Mouse (Mus musculus) layer of hippocampus, adult 11-12 months (tissue): ENCODE measurements around the gene Sh3kbp1.
"Not testable (repeated sequence)": the region's sequence is repeated elsewhere in the genome, so short reads cannot be mapped to it uniquely, and the experiment has no call there.

Experiments
- DNase-seq: peaks from one replicate; pipeline ENCODE4 v3.0.0; 2022; ENCODE audit warnings: low spot score

Gene Sh3kbp1

GRCm38 (mm10) chrX:159626907-159627587 lies at the start of gene Sh3kbp1:
Sh3kbp1 (plus strand) TSS chrX:159627272.
- peak; percentile 43 for DNase-seq

DNA sequence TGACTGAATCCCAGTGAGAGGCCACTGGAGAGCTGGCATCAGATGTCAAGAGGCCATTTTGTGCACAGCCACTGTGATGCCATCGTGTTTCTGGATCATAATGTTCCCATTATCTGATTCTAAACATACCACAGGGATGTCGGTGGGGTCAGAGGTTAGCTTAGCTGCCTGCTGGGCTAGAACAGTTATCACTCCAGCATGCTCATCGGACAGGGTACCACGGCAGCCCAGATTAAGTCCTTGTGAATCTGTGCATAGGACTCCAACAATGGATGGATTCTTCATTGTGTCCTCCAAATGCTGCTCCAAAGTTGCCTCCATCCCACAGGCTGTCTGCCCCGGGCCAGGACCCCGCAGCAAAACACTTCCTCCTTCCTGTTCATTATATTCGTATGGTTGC lies 42.3 kb upstream of the Sh3kbp1 start:
- not testable (repeated sequence) for DNase-seq

- DNase-seq: no peak
Measured at GRCm38 (mm10) chrX:159591633-159592032, 35.4 kb upstream of the Sh3kbp1 start.

DNA sequence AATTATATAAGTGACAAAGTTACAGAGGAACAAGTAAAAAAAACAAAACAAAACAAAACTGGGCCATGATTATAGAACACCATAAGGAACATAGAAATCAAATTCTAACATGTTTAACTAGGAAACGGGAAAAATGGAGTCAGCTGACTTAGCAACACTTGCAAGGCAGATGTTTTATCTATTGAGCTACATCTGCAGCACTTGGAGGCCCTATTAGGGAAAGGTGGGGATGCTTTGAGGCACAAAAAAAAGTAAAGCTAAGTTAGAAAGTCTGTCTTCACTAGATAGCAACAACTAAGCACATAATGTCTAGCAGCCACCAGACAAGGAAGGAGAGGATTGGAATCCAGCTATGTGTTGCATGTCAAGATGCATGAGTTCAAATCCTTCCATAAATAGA lies 29.6 kb upstream of the Sh3kbp1 start:
- DNase-seq: no peak

DNA sequence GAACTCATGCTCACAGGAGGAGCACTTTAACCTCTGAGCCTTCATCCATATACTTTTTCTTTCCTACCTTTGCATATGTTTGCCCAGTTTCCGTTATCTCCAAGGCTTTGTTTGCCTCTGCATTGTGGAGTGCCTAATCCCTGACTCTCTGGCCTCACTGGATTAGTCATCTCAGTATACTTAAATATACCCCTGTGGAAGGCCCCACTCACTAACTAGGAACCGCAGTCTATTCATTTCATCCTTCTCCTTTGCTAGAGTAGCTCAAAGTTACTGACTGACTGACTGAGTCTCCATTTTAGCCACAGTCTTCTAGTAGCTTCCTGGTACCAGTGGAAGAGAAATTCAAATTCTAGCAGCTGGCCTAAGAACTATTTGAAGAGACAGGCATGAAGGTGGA lies 22.2 kb upstream of the Sh3kbp1 start:
- DNase-seq: no peak

DNA sequence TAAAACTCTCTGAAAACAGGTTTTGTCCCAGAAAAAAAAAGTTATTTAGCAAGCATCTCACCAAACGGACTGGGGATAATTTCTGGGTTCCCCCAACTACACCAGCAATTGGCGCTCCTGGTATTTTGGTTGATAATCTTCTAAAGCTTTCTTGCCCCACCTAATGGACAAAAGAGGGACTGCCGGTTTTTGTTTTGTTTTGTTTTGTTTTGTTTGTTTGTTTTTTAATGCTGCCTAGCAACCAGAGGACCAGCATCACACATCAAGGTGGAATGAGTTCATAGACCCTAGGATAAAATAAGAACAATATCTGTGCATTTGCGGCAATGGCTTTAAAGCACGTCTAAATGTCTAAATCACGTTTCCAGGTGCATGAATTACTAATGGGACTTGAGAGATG lies 20.1 kb upstream of the Sh3kbp1 start:
- peak; percentile 16 for DNase-seq

DNA sequence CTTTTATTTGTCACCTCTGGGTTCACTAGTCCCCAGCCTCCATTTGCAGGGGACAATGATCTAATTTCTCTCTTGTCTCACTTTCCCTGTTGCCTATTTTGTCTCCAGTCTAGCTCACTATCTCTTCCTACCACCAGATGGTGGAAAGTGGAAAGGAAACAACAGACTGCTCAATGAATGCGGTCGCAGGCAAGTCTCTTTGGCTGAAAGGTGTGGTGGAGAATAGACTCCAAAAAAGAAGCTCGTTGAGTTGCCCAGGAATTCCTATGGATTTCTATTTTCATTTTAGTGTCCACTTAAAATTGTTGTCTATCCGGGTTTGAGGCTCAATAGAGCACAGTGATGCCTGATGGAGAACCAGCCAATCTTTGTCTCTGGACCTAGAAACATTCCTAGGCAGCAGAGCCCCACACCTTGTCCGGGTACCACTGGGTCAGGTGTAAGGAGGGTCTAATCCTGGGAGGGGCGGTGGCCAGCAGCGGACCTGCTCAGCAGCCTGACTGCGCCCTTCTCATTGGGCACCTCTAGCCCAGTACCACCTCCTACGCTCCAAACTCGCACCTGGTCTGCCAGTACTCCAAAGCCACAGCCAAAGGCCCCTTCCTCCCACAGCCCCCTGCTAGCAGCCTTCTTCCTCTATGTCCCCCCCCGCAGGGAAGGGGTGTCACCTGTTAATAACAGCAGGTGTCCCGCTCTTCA lies 715 bp upstream of the Sh3kbp1 start:
- DNase-seq: peak; percentile 40

DNA sequence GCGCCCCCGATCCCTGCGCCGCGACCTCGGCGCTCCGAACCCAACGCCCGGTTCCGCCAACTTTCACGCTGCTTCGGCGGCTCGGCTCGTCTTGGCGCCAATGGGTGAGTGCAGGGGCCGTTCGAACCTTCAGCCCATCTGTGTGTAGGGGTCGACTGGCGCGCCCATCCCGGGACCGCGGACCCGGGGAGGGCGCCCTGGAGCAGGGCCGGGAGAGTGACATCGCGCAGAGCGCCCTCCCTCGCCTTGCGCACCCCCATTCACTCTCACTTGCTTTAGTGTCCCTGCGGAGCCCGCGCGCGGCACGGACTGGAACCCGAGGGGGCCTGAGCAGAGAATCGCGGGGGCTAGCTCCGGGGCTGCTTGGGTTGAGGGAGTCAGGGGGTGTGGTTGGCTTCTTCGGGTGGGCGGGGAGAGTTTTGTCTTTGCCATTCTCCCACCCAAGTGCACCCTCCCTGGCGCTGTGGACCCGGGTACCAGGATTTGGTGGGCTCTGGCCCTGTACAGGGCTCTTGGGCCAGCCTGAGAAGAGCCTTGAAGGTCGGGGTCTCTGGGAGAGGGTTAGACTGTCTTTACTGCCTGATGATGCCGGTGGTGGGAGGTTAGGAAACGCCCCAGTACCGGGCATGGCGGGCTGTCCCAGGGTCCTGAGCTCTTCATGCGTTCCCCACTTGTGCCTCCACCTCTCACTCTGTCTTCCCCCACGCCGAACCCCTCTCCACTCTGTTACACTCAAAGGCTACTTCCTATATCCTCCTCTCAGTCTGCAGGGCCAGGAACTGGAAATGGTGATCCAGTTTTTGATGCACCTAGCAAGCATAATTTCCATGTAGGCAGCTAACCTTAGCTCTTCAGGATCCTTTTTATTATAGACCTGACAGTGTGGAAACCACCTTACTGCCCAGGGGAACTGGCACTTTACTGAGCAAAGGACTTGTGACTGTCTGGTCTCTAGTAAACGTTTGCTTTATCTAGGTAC lies 805 bp downstream of the Sh3kbp1 start:
- peak; percentile 10 for DNase-seq

- DNase-seq: no peak
Measured at GRCm38 (mm10) chrX:159628629-159629028, 1.6 kb downstream of the Sh3kbp1 start.

DNA sequence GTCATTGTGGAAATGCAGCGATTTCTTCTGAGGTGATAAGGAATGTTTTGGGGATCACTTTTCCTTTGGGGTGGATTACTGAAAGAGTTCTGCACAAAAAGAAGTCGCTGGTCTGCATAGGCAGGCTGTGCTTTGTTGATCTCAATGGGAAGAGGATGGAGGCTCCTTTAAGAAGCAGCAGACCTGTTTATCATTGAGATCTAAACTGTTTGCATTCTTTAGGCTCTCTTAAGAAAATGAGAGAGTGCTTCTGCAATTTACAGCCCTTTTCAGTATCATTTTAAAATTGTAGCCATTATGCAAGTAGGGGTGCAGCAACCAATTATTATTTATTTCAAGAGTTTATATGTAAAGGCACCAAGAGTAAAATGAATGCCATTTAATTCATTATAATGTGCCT lies 2.1 kb downstream of the Sh3kbp1 start:
- DNase-seq: no peak

- DNase-seq: no peak
Measured at GRCm38 (mm10) chrX:159638500-159639227, 11.6 kb downstream of the Sh3kbp1 start.

GRCm38 (mm10) chrX:159639991-159640390 lies 12.9 kb downstream of the Sh3kbp1 start:
- no peak for DNase-seq

GRCm38 (mm10) chrX:159645314-159645713 lies 18.2 kb downstream of the Sh3kbp1 start:
- DNase-seq: no peak

DNA sequence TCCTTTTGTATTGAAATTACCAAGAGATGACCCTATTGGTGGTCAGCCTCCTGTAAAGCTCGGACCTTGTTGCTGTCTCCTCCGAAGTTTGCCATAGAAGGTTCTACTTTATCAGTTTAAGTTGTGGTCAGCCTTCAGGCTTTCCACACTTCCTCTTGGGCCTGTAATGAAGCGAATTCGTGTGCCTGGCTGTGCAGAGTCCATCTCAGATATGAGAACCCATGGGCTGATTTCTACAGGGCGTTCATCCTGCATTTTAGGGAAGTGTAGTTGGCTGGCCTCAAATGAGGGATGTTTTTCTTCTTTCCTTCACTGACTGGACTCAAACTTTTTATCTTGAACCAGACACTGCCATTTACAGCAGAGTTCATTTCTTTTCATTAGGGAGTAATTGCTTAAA lies 20.5 kb downstream of the Sh3kbp1 start:
- no peak for DNase-seq

- DNase-seq: no peak
Measured at GRCm38 (mm10) chrX:159648598-159648997, 21.5 kb downstream of the Sh3kbp1 start.

- DNase-seq: no peak
Measured at GRCm38 (mm10) chrX:159650130-159650678, 23.1 kb downstream of the Sh3kbp1 start.

DNA sequence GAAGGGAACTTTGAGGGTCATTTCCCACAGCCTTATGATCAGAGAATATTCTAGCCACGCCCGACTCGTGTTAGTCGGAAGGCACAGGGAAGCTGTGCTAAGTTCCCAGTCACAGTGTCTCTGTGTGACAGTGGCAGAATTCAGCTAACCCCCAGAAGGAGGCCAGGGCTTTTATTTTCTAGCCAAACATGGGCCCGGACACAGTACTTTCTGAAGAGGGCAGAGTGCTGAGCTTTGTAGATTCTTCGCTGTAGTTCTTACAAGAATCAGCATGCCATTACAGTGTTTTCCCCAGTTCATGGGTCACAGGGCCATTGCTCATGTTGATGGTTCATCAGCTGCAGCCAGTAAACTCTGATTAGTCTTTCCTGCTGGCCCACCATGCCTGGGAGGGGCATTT lies 23.7 kb downstream of the Sh3kbp1 start:
- DNase-seq: no peak

DNA sequence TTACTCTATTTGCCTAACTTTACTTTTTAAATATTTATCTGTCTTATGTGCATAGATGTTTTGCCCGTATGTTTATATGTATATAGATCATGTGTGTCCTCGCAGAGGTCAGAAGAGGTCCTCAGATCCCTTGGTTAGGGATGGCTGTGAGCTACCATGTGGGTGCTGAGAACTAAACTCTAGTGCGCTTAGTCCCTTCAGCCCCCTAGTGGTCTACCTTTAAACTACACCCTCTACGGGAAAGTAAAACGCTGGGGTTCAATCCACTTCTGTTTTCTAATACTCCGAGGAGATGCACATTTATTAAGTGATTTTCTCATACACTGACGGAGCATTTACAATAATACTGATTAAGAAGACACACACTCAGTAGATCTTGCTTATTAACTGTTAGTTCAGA lies 44.3 kb downstream of the Sh3kbp1 start:
- no peak for DNase-seq

- no peak for DNase-seq
Measured at GRCm38 (mm10) chrX:159672466-159672865, 45.4 kb downstream of the Sh3kbp1 start.

GRCm38 (mm10) chrX:159676242-159676641 lies 49.2 kb downstream of the Sh3kbp1 start:
- no peak for DNase-seq

DNA sequence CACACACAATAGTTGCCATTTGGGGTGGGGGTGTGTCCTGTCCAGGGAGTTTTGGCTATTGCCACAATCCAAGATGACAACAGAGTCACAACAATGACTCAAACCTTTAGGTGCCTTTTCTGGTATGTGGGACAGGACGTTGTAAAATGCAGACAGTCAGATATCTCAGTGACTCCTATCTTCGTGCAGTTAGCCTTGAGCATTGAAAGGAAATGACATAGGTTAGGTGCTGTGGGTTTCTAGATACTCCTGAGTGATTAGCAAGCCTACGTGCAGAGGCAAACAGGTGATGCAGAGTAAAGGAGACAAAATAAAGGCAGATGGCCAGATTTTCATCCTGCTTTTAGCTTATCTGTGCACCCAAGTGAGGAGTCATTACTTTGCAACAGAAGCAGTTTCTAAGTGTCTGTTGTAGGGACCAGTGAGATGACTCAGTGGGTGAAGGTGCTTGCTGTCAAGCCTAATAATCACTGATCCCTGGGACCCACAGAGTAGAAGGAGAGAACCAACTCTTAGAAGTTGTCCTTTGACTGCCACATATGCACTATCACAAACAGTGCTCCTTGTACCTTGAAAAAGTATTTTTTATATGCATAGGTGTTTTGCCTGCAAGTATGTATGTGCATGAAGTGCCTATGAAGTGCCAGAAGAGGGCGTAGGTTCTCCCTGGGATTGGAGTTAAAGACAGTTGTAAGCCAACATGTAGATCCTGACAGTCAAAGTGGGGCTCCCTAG lies 50.7 kb downstream of the Sh3kbp1 start:
- DNase-seq: no peak
